Mouse (Mus musculus): ENCODE results near the gene 4933402E13Rik.

The 4933402E13Rik gene

GRCm38 (mm10) chrX:62283199-62283598, at the start of gene 4933402E13Rik:
4933402E13Rik (plus strand) TSS chrX:62283499.
- no peak for DNase-seq (ENCODE audit: low read depth, low spot score)
